Mouse (Mus musculus) forebrain, embryonic 14.5 days (tissue): ENCODE results near the gene Nynrin. TPM values are rescaled to one million over a fixed set of nuclear protein-coding genes. Genes with fewer than 3 reads are reported as not detected.

Source experiments
- ATAC-seq: fragments of 200-750 bp; cut with Nextera tagmentation; 2 replicates; pipeline ENCODE4 v1.8.0; 2017; ENCODE audit warnings: mild to moderate bottlenecking, moderate library complexity
- DNase-seq: peaks from one replicate; pipeline ENCODE4 v3.0.0-alpha.2; 2015; ENCODE audit warnings: low spot score
- H3K27ac ChIP-seq: fragments of 300-500 bp; sonication (generic); 2 replicates; pipeline ENCODE4 v1.5.1; 2014; ENCODE audit warnings: low read depth, mild to moderate bottlenecking, control low read depth, low read length, moderate library complexity
- H3K27me3 ChIP-seq: fragments of 300-500 bp; sonication (generic); replicated peaks from 2 replicates; pipeline ENCODE4 v1.6.1; 2014; ENCODE audit warnings: low read length, control low read depth, mixed read lengths; ENCODE audit not compliant: control insufficient read depth, insufficient read depth
- H3K36me3 ChIP-seq: fragments of 300-500 bp; sonication (generic); 2 replicates; pipeline ENCODE4 v1.6.1; 2014; ENCODE audit warnings: low read length, control low read depth; ENCODE audit not compliant: control insufficient read depth, insufficient read depth
- H3K4me1 ChIP-seq: fragments of 300-500 bp; sonication (generic); 2 replicates; pipeline ENCODE4 v1.6.1; 2014; ENCODE audit warnings: antibody characterized with exemption, low read length, control low read depth; ENCODE audit not compliant: control insufficient read depth, insufficient read depth
- H3K4me2 ChIP-seq: fragments of 300-500 bp; sonication (generic); 2 replicates; pipeline ENCODE4 v1.6.1; 2014; ENCODE audit warnings: mild to moderate bottlenecking, control low read depth, low read length
- H3K4me3 ChIP-seq: fragments of 300-500 bp; sonication (generic); 2 replicates; pipeline ENCODE4 v1.5.1; 2014; ENCODE audit warnings: low read depth, low read length, control low read depth
- H3K9ac ChIP-seq: fragments of 300-500 bp; sonication (generic); 2 replicates; pipeline ENCODE4 v1.6.1; 2014; ENCODE audit warnings: mild to moderate bottlenecking, low read length, control low read depth, moderate library complexity
- H3K9me3 ChIP-seq: fragments of 300-500 bp; sonication (generic); replicated peaks from 2 replicates; pipeline ENCODE4 v1.6.1; 2016; ENCODE audit warnings: low read length, control low read depth, mixed read lengths; ENCODE audit not compliant: control insufficient read depth
- WGBS: fragments of 180-500 bp; shearing (Covaris S2); extraction: QIAGEN DNeasy Blood & Tissue Kit; methylation state at CpG from one replicate; pipeline ENCODE4 v1.1.7; 2014; 5-methylcytosine and 5-hydroxymethylcytosine counted together
- polyA plus RNA-seq: library from polyadenylated mRNA; unstranded; fragments of >200 nt; fragmentation: Nextera tagmentation; extraction: Ambion mirVana; gene quantifications from 2 replicates; pipeline ENCODE4 v1.2.1, GENCODE M21; 2014

Nynrin gene
- polyA plus RNA-seq, 1 experiment from 2014 or later, result 6.2 TPM

DNA sequence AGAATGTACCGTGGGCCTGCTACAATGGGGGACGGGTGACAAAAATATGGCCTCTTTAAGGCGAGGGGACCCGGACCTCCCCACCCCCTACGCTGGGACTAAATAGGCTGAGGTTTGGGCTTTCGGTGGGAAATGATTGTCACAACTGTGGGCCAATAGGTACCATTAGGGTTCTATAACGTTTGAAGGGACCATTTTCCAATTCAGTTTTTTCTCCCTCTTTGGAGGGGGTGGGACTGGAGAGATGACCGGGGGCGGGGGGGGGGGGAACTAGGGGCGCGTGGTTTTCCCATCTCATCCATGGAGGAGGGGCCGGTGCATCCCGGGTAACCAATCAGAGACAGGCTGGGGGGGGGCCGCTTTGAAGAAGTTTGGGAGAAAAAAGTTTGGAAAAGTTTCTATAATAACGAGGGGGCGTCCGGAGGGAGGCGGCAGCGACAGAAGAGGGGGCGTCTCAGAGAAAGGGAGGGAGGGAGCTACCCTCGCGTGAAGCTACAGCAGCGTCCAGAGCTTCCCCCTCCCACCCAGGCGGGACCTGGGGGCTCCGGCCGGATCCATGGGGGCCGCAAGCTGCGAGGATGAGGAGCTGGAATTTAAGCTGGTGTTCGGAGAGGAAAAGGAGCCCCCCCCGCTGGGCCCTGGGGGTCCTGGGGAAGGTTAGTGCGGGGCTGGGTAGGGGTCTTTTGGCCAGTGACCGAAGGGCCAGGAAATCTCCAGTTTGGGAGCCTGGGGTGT lies 29.2 kb upstream of the Nynrin start:
- under 1% methylated on average over 31 of the region's 32 CpGs for WGBS
- 0 out of 2 replicates have a peak, but pooled peaks cover 3% of the 10 kb centered on the region for H3K27me3 ChIP-seq
- H3K36me3 ChIP-seq, result no peaks in the 10 kb centered on the region
- no peaks in the 10 kb centered on the region for H3K9me3 ChIP-seq
- peaks cover 22% of the 10 kb centered on the region for H3K4me1 ChIP-seq
- DNase-seq (peak; percentile 70), ATAC-seq (no peak)
- H3K27ac ChIP-seq, result peak overlapping the region; percentile 89; the same call in 1 of the 2 replicates
- H3K9ac ChIP-seq, result peak overlapping the region; percentile 71
- peak overlapping the region; percentile 82 for H3K4me2 ChIP-seq
- H3K4me3 ChIP-seq, result peak overlapping the region; percentile 47

DNA sequence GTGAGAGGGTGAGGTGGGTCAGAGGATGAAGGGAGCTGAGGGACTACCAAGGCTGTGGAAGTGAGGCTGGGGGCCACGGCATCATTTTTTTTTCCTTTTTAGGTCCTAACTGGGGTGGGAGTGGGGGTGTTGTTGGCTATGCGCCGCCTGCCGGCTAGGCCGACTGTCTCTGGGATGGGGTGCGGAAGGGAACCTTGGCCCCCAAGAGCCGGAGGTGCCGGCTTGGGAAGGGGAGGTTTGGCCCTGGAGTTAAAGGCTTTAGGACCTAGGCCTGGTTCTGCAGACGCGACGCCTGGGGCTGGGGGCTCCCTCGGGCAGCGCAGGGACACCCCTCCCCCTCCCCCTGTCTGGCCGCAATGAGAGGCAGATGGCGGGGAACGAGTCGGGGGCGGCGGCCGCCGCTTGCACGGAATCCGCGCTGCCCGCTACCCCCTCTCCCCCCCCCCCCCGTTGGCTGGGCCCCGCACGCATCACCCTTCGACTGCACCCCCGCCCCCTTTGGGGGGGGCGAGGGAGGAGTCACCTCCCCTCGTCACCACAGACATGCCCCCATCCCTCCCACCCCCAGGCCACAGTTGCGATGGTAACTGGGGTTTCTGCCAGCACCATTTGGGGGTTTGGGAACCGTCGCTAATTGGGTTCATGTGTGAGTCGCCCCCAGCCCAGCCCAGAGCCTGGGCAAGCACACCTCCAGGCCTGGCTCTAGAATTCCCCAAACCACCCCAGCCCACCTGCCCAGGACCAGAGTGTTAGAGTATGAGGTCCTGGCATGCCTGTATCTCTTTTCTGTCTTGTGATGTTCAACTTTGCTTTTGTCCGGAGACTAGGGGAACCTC lies 28.4 kb upstream of the Nynrin start:
- H3K4me3 ChIP-seq, result peak overlapping the region; percentile 47
- H3K4me1 ChIP-seq, result peaks cover 22% of the 10 kb centered on the region
- peak overlapping the region; percentile 68 for H3K9ac ChIP-seq
- ATAC-seq, result peak; percentile 11
- 0 out of 2 replicates have a peak, but pooled peaks cover 3% of the 10 kb centered on the region for H3K27me3 ChIP-seq
- H3K36me3 ChIP-seq, result no peaks in the 10 kb centered on the region
- H3K9me3 ChIP-seq, result no peaks in the 10 kb centered on the region
- under 1% methylated on average over 18 of the region's 37 CpGs for WGBS
- H3K4me2 ChIP-seq, result peak overlapping the region; percentile 82
- peak overlapping the region; percentile 77; the same call in 1 of the 2 replicates for H3K27ac ChIP-seq
- DNase-seq, result peak; percentile 80

DNA sequence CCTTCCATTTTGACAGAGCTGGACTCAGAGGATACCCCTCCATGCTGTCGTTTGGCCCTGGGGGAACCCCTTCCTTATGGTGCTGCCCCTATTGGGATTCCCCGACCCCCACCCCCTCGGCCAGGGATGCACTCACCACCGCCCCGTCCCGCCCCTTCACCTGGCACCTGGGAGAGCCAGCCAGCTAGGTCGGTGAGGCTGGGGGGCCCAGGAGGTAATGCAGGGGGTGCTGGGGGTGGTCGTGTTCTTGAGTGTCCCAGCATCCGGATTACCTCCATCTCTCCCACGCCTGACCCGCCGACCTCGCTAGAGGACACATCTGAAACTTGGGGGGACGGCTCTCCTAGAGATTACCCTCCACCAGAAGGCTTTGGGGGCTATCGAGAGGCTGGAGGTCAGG lies 27.7 kb upstream of the Nynrin start:
- Histone ChIP-seq H3K4me3 (peak overlapping the region; percentile 47), H3K27ac (no peak overlapping the region; the same call in 1 of the 2 replicates), H3K4me1 (peaks cover 22% of the 10 kb centered on the region), H3K27me3 (0 out of 2 replicates have a peak, but pooled peaks cover 3% of the 10 kb centered on the region), H3K36me3 (no peaks in the 10 kb centered on the region), H3K9me3 (no peaks in the 10 kb centered on the region), H3K4me2 (peak overlapping the region; percentile 82), H3K9ac (peak overlapping the region; percentile 46; the same call in 1 of the 2 replicates)
- 4% methylated on average over 15 of the region's 15 CpGs for WGBS
- DNase-seq, result no peak
- ATAC-seq, result no peak

DNA sequence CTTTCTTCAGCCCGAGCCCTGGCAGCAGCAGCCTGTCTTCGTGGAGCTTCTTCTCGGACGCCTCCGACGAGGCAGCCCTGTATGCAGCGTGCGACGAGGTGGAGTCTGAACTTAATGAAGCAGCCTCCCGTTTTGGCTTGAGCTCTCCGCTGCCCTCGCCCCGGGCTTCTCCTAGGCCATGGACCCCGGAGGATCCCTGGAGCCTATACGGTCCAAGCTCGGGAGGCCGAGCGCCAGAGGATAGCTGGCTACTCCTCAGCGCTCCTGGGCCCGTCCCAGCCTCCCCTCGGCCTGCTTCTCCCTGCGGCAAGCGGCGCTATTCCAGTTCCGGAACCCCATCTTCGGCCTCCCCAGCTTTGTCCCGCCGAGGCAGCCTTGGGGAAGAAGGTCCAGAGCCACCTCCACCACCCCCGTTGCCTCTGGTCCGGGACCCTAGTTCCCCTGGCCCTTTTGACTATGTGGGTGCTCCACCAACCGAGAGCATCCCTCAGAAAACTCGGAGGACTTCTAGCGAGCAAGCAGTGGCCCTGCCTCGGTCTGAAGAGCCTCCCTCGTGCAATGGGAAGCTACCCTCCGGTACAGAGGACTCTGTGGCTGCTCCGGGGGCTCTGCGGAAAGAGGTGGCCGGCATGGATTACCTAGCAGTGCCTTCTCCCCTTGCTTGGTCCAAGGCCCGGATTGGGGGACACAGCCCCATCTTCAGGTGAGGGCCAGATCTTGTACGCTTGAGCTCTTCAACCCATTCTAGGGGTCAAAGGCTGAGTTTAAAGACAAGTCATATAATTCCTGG lies 27.1 kb upstream of the Nynrin start:
- WGBS, result 7% methylated on average over 41 of the region's 41 CpGs
- Histone ChIP-seq H3K27me3 (0 out of 2 replicates have a peak, but pooled peaks cover 3% of the 10 kb centered on the region), H3K36me3 (no peaks in the 10 kb centered on the region), H3K4me1 (peaks cover 22% of the 10 kb centered on the region), H3K9me3 (no peaks in the 10 kb centered on the region), H3K4me3 (peak overlapping the region; percentile 47), H3K9ac (peak overlapping the region; percentile 46), H3K4me2 (peak overlapping the region; percentile 82), H3K27ac (peak overlapping the region; percentile 5; the same call in 1 of the 2 replicates)
- ATAC-seq (no peak), DNase-seq (peak; percentile 37)

GRCm38 (mm10) chr14:55828716-55829263 lies 25.0 kb upstream of the Nynrin start:
- Histone ChIP-seq H3K4me3 (no peak overlapping the region), H3K4me1 (peaks cover 21% of the 10 kb centered on the region), H3K27ac (no peak overlapping the region), H3K9ac (no peak overlapping the region), H3K27me3 (0 out of 2 replicates have a peak, but pooled peaks cover 3% of the 10 kb centered on the region), H3K9me3 (no peaks in the 10 kb centered on the region), H3K4me2 (no peak overlapping the region), H3K36me3 (no peaks in the 10 kb centered on the region)
- WGBS, result 63% methylated on average over 3 of the region's 3 CpGs
- no peak for ATAC-seq
- no peak for DNase-seq

GRCm38 (mm10) chr14:55829854-55830253 lies 24.0 kb upstream of the Nynrin start:
- Histone ChIP-seq H3K4me1 (peaks cover 14% of the 10 kb centered on the region), H3K4me2 (no peak overlapping the region), H3K27me3 (0 out of 2 replicates have a peak, but pooled peaks cover 3% of the 10 kb centered on the region), H3K9me3 (no peaks in the 10 kb centered on the region), H3K4me3 (no peak overlapping the region), H3K9ac (no peak overlapping the region), H3K27ac (no peak overlapping the region), H3K36me3 (no peaks in the 10 kb centered on the region)
- ATAC-seq (no peak), DNase-seq (no peak)
- 90% methylated on average over 16 of the region's 16 CpGs for WGBS

GRCm38 (mm10) chr14:55830331-55830730 lies 23.5 kb upstream of the Nynrin start:
- Histone ChIP-seq H3K9me3 (no peaks in the 10 kb centered on the region), H3K36me3 (no peaks in the 10 kb centered on the region), H3K27me3 (0 out of 2 replicates have a peak, but pooled peaks cover 3% of the 10 kb centered on the region), H3K4me2 (no peak overlapping the region), H3K27ac (no peak overlapping the region), H3K4me3 (no peak overlapping the region), H3K4me1 (peaks cover 9% of the 10 kb centered on the region), H3K9ac (no peak overlapping the region)
- DNase-seq (no peak), ATAC-seq (no peak)
- WGBS, result 84% methylated on average over 4 of the region's 4 CpGs

DNA sequence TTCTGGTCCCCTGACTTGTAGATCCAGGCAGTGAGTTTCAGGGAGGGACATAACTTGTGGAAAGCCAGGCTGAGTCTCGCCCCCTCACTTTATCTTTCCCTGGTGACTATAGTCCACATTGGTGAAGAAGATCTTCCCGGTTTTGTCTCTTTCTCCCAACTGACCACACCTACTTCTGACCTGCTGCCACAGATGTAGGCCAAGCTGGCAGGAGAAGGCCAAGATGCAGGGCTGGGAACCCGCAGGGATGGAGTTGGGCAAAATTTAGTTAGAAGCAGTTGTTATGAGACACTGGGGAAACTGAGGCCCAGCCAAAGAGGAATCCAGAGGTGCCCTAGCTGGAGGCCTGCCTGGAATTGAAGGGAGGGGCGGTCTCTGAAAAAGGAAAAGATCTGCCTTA lies 20.7 kb upstream of the Nynrin start:
- DNase-seq (no peak), ATAC-seq (no peak)
- Histone ChIP-seq H3K9ac (no peak overlapping the region), H3K36me3 (no peaks in the 10 kb centered on the region), H3K4me3 (no peak overlapping the region), H3K27ac (no peak overlapping the region), H3K27me3 (no peaks in the 10 kb centered on the region), H3K9me3 (no peaks in the 10 kb centered on the region), H3K4me2 (no peak overlapping the region), H3K4me1 (no peaks in the 10 kb centered on the region)
- WGBS, result 86% methylated on average over 4 of the region's 4 CpGs
